Mouse (Mus musculus) megakaryocyte, embryonic 14.5 days (primary cell): ENCODE measurements around the gene Atf7. TPM values are rescaled to one million over a fixed set of nuclear protein-coding genes. Genes with fewer than 3 reads are reported as not detected.

Source experiments
- H3K27me3 ChIP-seq: replicated peaks from 2 replicates; pipeline ENCODE3; 2012; ENCODE audit warnings: inconsistent platforms
- H3K36me3 ChIP-seq: replicated peaks from 2 replicates; pipeline ENCODE3; 2012; ENCODE audit warnings: low read length, inconsistent platforms, mixed read lengths
- H3K4me1 ChIP-seq: 2 replicates; pipeline ENCODE4 v1.6.1; 2012; ENCODE audit warnings: inconsistent platforms
- H3K4me3 ChIP-seq: replicated peaks from 2 replicates; pipeline ENCODE3; 2012; ENCODE audit warnings: moderate library complexity, mild to moderate bottlenecking, inconsistent platforms
- H3K9me3 ChIP-seq: 2 replicates; pipeline ENCODE4 v1.6.1; 2012; ENCODE audit warnings: inconsistent platforms
- FLI1 ChIP-seq: IDR thresholded peaks from 2 replicates; pipeline ENCODE4 v1.6.1; 2012; ENCODE audit warnings: low read length, inconsistent platforms, mixed read lengths
- GATA1 ChIP-seq: IDR thresholded peaks from 3 replicates; pipeline ENCODE4 v1.6.1; 2012; ENCODE audit warnings: mixed read lengths, low read length, inconsistent platforms, borderline replicate concordance
- polyA plus RNA-seq: library from polyadenylated mRNA; stranded (reverse); fragments of >175 nt; gene quantifications from 2 replicates; pipeline ENCODE4 v1.2.3, GENCODE M21; 2012; ENCODE audit warnings: low replicate concordance; ENCODE audit not compliant: insufficient read depth

Atf7 gene
- polyA plus RNA-seq, 1 experiment, result 4.5 TPM

GRCm38 (mm10) chr15:102589826-102590225 lies 35.4 kb downstream of the Atf7 start:
- no peaks in the 10 kb centered on the region for H3K9me3 ChIP-seq
- H3K36me3 ChIP-seq, result peaks cover 29% of the 10 kb centered on the region
- TF ChIP-seq FLI1, result no peak
- TF ChIP-seq GATA1, result no peak
- no peak overlapping the region for H3K4me3 ChIP-seq
- no peaks in the 10 kb centered on the region for H3K27me3 ChIP-seq
- H3K4me1 ChIP-seq, result no peaks in the 10 kb centered on the region; the same call in 1 of the 2 replicates

- Histone ChIP-seq H3K36me3 (peaks cover 20% of the 10 kb centered on the region), H3K4me1 (no peaks in the 10 kb centered on the region), H3K4me3 (no peak overlapping the region), H3K9me3 (no peaks in the 10 kb centered on the region), H3K27me3 (no peaks in the 10 kb centered on the region)
- no peak for TF ChIP-seq GATA1
- TF ChIP-seq FLI1, result no peak
Observed at GRCm38 (mm10) chr15:102585501-102585900, 39.8 kb downstream of the Atf7 start.

- H3K4me1 ChIP-seq, result no peaks in the 10 kb centered on the region
- no peaks in the 10 kb centered on the region for H3K27me3 ChIP-seq
- H3K9me3 ChIP-seq, result no peaks in the 10 kb centered on the region
- no peak overlapping the region for H3K4me3 ChIP-seq
- TF ChIP-seq FLI1 (no peak), GATA1 (no peak)
- H3K36me3 ChIP-seq, result peaks cover 14% of the 10 kb centered on the region
Observed at GRCm38 (mm10) chr15:102583708-102584383, 41.4 kb downstream of the Atf7 start.

GRCm38 (mm10) chr15:102581205-102581604 lies 44.1 kb downstream of the Atf7 start:
- H3K27me3 ChIP-seq, result no peaks in the 10 kb centered on the region
- H3K4me1 ChIP-seq, result peaks cover 9% of the 10 kb centered on the region
- TF ChIP-seq FLI1, result no peak
- no peak for TF ChIP-seq GATA1
- H3K36me3 ChIP-seq, result peaks cover 23% of the 10 kb centered on the region
- no peak overlapping the region for H3K4me3 ChIP-seq
- no peaks in the 10 kb centered on the region for H3K9me3 ChIP-seq

GRCm38 (mm10) chr15:102578351-102578750 lies 46.9 kb downstream of the Atf7 start:
- H3K36me3 ChIP-seq, result peaks cover 34% of the 10 kb centered on the region
- no peak overlapping the region for H3K4me3 ChIP-seq
- no peak for TF ChIP-seq GATA1
- H3K27me3 ChIP-seq, result no peaks in the 10 kb centered on the region
- H3K9me3 ChIP-seq, result peaks cover 3% of the 10 kb centered on the region; the same call in 1 of the 2 replicates
- H3K4me1 ChIP-seq, result peaks cover 9% of the 10 kb centered on the region

- Histone ChIP-seq H3K4me1 (peaks cover 9% of the 10 kb centered on the region), H3K36me3 (peaks cover 35% of the 10 kb centered on the region), H3K9me3 (peaks cover 3% of the 10 kb centered on the region; the same call in 1 of the 2 replicates), H3K27me3 (no peaks in the 10 kb centered on the region), H3K4me3 (no peak overlapping the region)
- TF ChIP-seq FLI1 (no peak), GATA1 (no peak)
Observed at GRCm38 (mm10) chr15:102576972-102577371, 48.3 kb downstream of the Atf7 start.

DNA sequence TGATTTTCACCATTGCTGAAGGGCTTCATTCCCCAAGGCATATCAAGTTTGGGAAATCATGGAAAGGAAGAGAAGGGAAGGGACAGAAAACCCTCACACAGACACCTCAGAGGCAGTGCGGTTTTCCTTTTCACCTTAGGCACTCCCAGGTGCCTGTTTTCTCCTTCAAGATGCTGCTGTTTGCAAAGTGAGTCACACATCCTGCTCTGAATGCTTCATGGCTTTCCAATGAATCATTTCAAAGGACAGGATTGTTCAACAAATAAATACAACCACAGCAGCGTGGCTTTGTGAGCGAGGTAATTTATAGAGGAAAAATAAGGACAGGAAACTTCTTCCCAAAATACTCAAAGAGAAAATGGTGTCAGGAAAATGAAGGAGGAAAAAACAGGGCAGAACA lies 53.2 kb downstream of the Atf7 start:
- Histone ChIP-seq H3K36me3 (peaks cover 24% of the 10 kb centered on the region), H3K4me1 (peaks cover 4% of the 10 kb centered on the region), H3K27me3 (no peaks in the 10 kb centered on the region), H3K9me3 (peaks cover 3% of the 10 kb centered on the region; the same call in 1 of the 2 replicates), H3K4me3 (no peak overlapping the region)
- TF ChIP-seq FLI1 (no peak), GATA1 (no peak)

DNA sequence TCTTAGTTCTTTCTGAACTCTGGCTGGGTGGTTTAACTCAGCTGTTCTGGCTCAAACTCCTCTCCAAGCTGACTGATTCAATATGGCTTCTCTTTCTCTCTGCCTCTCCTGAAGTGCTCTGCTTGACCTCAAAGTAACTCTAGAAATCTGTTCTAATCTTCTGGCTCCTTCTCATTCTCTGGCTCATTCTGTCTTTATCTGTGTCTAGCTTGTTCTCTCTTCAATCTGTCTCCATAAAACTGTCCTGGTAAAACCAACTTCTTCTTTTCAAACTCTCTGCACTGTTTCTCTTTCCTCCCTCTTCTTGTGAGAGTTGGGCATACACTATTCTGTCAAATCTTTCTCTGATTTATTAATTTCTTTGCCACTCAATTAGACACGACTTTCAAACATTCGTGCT lies 57.4 kb downstream of the Atf7 start:
- Histone ChIP-seq H3K4me1 (peaks cover 5% of the 10 kb centered on the region; the same call in 1 of the 2 replicates), H3K27me3 (no peaks in the 10 kb centered on the region)

DNA sequence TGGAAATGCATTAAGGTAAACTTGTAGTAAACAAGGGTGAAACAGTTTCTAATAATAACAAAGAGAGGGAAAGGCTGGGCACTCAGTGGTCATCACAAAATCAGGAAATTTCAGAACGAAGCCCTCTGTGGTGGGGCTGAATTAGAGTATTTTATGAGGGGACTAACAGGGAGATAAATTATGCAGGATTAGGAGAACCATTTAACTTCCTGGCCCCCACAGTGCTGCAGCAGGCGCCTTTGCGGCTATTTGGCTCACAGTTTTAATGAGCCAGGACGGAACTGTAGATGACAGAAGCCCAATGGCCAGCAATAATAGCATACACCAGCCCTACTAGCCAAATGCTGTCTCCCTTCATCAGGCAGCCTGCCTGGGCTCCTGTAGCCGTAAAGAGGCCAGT lies 61.6 kb downstream of the Atf7 start:
- TF ChIP-seq GATA1 (no peak), FLI1 (no peak)
- H3K4me3 ChIP-seq, result no peak overlapping the region
- no peaks in the 10 kb centered on the region for H3K9me3 ChIP-seq
- peaks cover 5% of the 10 kb centered on the region; the same call in 1 of the 2 replicates for H3K4me1 ChIP-seq
- H3K36me3 ChIP-seq, result peaks cover 38% of the 10 kb centered on the region
- no peaks in the 10 kb centered on the region for H3K27me3 ChIP-seq

More for the DNA sequence above, 57.4 kb downstream of the Atf7 start:
- TF ChIP-seq FLI1, result no peak
- no peak for TF ChIP-seq GATA1
- Histone ChIP-seq H3K9me3 (no peaks in the 10 kb centered on the region), H3K36me3 (peaks cover 22% of the 10 kb centered on the region), H3K4me3 (no peak overlapping the region)

DNA sequence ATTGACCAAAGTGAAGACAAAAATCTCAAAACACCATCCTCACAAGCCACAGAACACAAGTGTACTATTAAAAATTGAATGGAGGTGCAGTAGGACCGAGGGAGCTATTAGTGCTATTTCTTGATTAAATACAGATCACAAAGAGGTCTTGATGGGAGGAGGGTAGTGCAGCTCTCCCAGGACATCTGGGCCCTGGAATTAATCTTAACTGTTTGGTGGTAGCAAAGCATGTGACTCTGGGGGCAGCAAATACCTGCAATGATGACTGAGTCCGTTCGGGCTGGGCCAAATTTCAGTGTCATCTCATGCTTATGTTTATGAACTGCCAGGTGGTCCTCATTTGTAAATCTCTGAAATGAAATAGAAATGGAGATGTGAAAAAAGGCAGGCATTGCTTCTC lies 62.2 kb downstream of the Atf7 start:
- H3K4me3 ChIP-seq, result no peak overlapping the region
- no peaks in the 10 kb centered on the region for H3K9me3 ChIP-seq
- H3K27me3 ChIP-seq, result no peaks in the 10 kb centered on the region
- H3K36me3 ChIP-seq, result peaks cover 41% of the 10 kb centered on the region
- TF ChIP-seq FLI1 (no peak), GATA1 (no peak)
- H3K4me1 ChIP-seq, result peaks cover 5% of the 10 kb centered on the region; the same call in 1 of the 2 replicates
